In the genomic region with DNA sequence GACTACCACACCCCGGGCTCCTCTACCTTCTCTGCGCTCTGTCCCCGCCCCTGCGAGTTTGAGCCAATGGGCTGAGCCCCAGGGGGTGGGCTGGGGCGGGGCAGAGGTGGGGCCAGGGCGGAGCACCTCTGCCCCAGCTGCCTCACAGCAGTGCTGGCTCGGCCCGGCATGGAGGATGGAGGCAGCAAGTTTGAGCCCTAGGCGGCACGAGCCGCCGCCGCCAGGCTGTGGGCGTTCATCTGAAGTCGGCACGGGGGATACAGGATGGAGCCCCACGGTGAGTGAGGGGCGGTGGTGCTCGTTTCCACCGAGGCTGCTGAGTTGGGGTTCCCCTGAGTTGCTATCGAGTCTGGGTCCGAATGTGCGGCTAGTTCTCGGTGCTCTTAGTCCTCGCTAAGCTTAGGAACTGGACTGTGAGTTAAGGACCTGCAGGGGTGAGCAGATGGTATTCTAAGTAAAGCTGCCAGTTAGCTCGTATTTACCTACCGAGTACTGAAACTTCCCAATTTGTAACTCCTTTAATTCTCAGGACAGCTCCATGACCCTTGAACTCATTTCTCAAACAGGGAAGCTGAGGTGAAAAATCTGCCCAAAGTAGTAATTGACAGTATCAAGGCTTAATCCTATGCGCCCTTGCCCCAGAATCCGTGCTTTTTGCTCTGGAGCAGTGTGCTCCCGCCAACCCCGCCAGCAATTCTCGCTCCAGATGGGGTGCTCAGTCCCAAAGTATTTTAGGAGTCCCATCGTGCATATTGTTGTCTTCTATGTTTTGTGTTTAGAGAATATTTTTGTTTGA, we compare ENCODE assay signal across 8 mouse cellular contexts. TPM values are rescaled to one million over a fixed set of nuclear protein-coding genes. Genes with fewer than 3 reads are reported as not detected.
DNase-seq lines count a peak whose midpoint lies in the region; ATAC-seq and TF ChIP-seq lines count a peak whose summit lies in the region.

No protein-coding gene starts in this region.

- peak overlapping the region; percentile 76 for H3K4me2 ChIP-seq in forebrain, embryonic 15.5 days (replicated peaks)

- TF ChIP-seq POLR2A in lung, adult 2 months (IDR thresholded peaks at IDR 0.05; ENCODE audit: borderline replicate concordance, extremely low read depth, low read depth, low read length) = peak; percentile 94

- H3K27me3 ChIP-seq in G1E (ENCODE audit: insufficient read depth, low read length) = 0 out of 2 replicates have a peak, but pooled peaks cover 2% of the 10 kb centered on the region
- peaks cover 10% of the 10 kb centered on the region; the same call in 1 of the 2 replicates for H3K27me3 ChIP-seq in forebrain, embryonic 15.5 days

- intact Hi-C loops in heart, postnatal 14 days (cut with DNase I) = loop anchor here (5.0 kb wide), 2 partner anchors 81 to 154 kb away; no protein-coding TSS in a partner anchor

- DNase-seq in G1E (ENCODE audit: low spot score) = peak; percentile 91
- peak; percentile 64 for DNase-seq in cerebellum, adult 11-12 months
- peak; percentile 93 to 94 for DNase-seq in heart, postnatal 14 days
- peak; percentile 60 to 72 for DNase-seq in layer of hippocampus, adult 18-20 months (ENCODE audit: low spot score in 2 of 2)
- DNase-seq in lung, adult 2 months = peak; percentile 88
- peak; percentile 87 for DNase-seq in testis, postnatal 14 days (ENCODE audit: low spot score)

- TF ChIP-seq CTCF in G1E (IDR thresholded peaks at IDR 0.05; ENCODE audit: low read depth, low read length) = no peak
- no peak for TF ChIP-seq CTCF in lung, adult 2 months (IDR thresholded peaks at IDR 0.05; ENCODE audit: insufficient read depth, low read length)

- H3K4me3 ChIP-seq in G1E (ENCODE audit: low read depth, low read length) = peak overlapping the region; percentile 81
- peak overlapping the region; percentile 43 for H3K4me3 ChIP-seq in forebrain, embryonic 15.5 days
- H3K4me3 ChIP-seq in lung, adult 2 months (replicated peaks; ENCODE audit: extremely low read depth, low read depth, low read length) = peak overlapping the region; percentile 72

- no peaks in the 10 kb centered on the region for H3K9me3 ChIP-seq in G1E (replicated peaks)
- H3K9me3 ChIP-seq in forebrain, embryonic 15.5 days = no peaks in the 10 kb centered on the region

- H3K9ac ChIP-seq in forebrain, embryonic 15.5 days (replicated peaks) = peak overlapping the region; percentile 24

- no peak overlapping the region for H3K27ac ChIP-seq in forebrain, embryonic 15.5 days (replicated peaks)

- H3K36me3 ChIP-seq in G1E (replicated peaks) = no peaks in the 10 kb centered on the region
- H3K36me3 ChIP-seq in forebrain, embryonic 15.5 days = no peaks in the 10 kb centered on the region

- H3K4me1 ChIP-seq in G1E (ENCODE audit: insufficient read depth, low read depth, low read length) = peaks cover 16% of the 10 kb centered on the region
- peaks cover 19% of the 10 kb centered on the region for H3K4me1 ChIP-seq in forebrain, embryonic 15.5 days
- peaks cover 5% of the 10 kb centered on the region for H3K4me1 ChIP-seq in lung, adult 2 months (ENCODE audit: control insufficient read depth, insufficient read depth, low read length)

- ATAC-seq in G1E (ENCODE audit: extremely low read depth, insufficient number of reproducible peaks, low FRiP score, poor library complexity, severe bottlenecking) = peak; percentile 99
- peak; percentile 99 for ATAC-seq in forebrain, embryonic 15.5 days (replicated peaks)
- ATAC-seq in neutrophil, adult 5-6 weeks (ENCODE audit: extremely low read depth, insufficient number of reproducible peaks, low FRiP score, poor library complexity, severe bottlenecking) = 0 out of 2 replicates have a peak, but pooled peaks have one; percentile 51

- WGBS in forebrain, embryonic 15.5 days = 1% methylated on average over 33 of the region's 33 CpGs
- WGBS in lung, adult 2 months = 2% methylated on average over 33 of the region's 33 CpGs

RNA-seq across cellular contexts. Expression of gene Arhgap29, which starts 15.5 kb away (rescaled TPM):
- total RNA-seq in G1E (2014; fragmentation: Nextera tagmentation) (25.1 and 28.5 TPM in 2 replicates), G1E (2017) (5.1 and 5.6 TPM in 2 replicates)
- 0.67 and 1.2 TPM in 2 replicates for polyA plus RNA-seq in G1E (2012)
- 16.3 and 16.4 TPM in 2 replicates for polyA plus RNA-seq in forebrain, embryonic 15.5 days (2015; fragmentation: Nextera tagmentation; extraction: Ambion mirVana)
- 10 to 100 TPM; 71.1 to 72.6 TPM for total RNA-seq in heart, postnatal 14 days (2021)
- total RNA-seq in layer of hippocampus, adult 18-20 months (2021) = 10 to 100 TPM; 11.6 to 12.6 TPM
- polyA plus RNA-seq in lung, adult 2 months (2012; rRNA removed) = 51.0 and 73.8 TPM in 2 replicates
- 0.58 and 0.74 TPM in 2 replicates for total RNA-seq in neutrophil, adult 5-6 weeks (2017)
